Mouse (Mus musculus) heart, postnatal 25 days (tissue): ENCODE measurements around the gene Clec2d. TPM values are rescaled to one million over a fixed set of nuclear protein-coding genes. Genes with fewer than 3 reads are reported as not detected.
"Not testable (repeated sequence)": the region's sequence is repeated elsewhere in the genome, so short reads cannot be mapped to it uniquely, and the experiment has no call there.

Source experiments
- DNase-seq: peaks from one replicate; pipeline ENCODE4 v3.0.0; 2022; ENCODE audit warnings: low spot score
- intact Hi-C: fragments of 180-260 bp; cut with DNase I; formaldehyde crosslinking; loops from one replicate; pipeline ENCODE4 v1.15.1; 2025
- total RNA-seq, 2 experiments: library from RNA; stranded (reverse); gene quantifications; 2 replicates each; pipeline ENCODE4 v1.2.3; 2021

Clec2d gene
- total RNA-seq, 2 experiments from 2014 or later, result 36.3 to 40.3 TPM

GRCm38 (mm10) chr6:129186022-129186421 lies 5.6 kb downstream of the Clec2d start:
- intact Hi-C loops, result loop anchor here (5.0 to 10.0 kb wide), 2 partner anchors 201 to 339 kb away; no protein-coding TSS in a partner anchor
- no peak for DNase-seq

GRCm38 (mm10) chr6:129186457-129187199 lies 6.2 kb downstream of the Clec2d start:
- intact Hi-C loops, result loop anchor here (5.0 to 10.0 kb wide), 2 partner anchors 202 to 339 kb away; no protein-coding TSS in a partner anchor
- no peak for DNase-seq

- DNase-seq, result no peak
Observed at GRCm38 (mm10) chr6:129187200-129187651, 6.8 kb downstream of the Clec2d start.

GRCm38 (mm10) chr6:129187816-129188215 lies 7.4 kb downstream of the Clec2d start:
- intact Hi-C loops, result loop anchor here (5.0 to 10.0 kb wide), 2 partner anchors 203 to 341 kb away; no protein-coding TSS in a partner anchor
- DNase-seq, result not testable (repeated sequence)

More at GRCm38 (mm10) chr6:129187200-129187651, 6.8 kb downstream of the Clec2d start:
- intact Hi-C loops, result loop anchor here (5.0 to 10.0 kb wide), 2 partner anchors 202 to 340 kb away; no protein-coding TSS in a partner anchor

- DNase-seq, result no peak
- intact Hi-C loops, result no loop called here
Observed at GRCm38 (mm10) chr6:129193431-129193830, 13.0 kb downstream of the Clec2d start.

- DNase-seq, intact Hi-C loops: not testable (repeated sequence)
Observed at GRCm38 (mm10) chr6:129200066-129200465, 19.7 kb downstream of the Clec2d start.

- intact Hi-C loops, result no loop called here
- no peak for DNase-seq
Observed at GRCm38 (mm10) chr6:129202306-129202705, 21.9 kb downstream of the Clec2d start.

- intact Hi-C loops, result no loop called here
- no peak for DNase-seq
Observed at GRCm38 (mm10) chr6:129204342-129204741, 23.9 kb downstream of the Clec2d start.

- intact Hi-C loops, result no loop called here
- DNase-seq, result no peak
Observed at GRCm38 (mm10) chr6:129204838-129205237, 24.4 kb downstream of the Clec2d start.

GRCm38 (mm10) chr6:129208891-129209519 lies 28.6 kb downstream of the Clec2d start:
- DNase-seq, result no peak
- intact Hi-C loops, result no loop called here

GRCm38 (mm10) chr6:129209785-129210446 lies 29.5 kb downstream of the Clec2d start:
- intact Hi-C loops, result no loop called here
- no peak for DNase-seq

GRCm38 (mm10) chr6:129210447-129210790 lies 30.0 kb downstream of the Clec2d start:
- DNase-seq, result no peak
- intact Hi-C loops, result no loop called here

GRCm38 (mm10) chr6:129212421-129213195 lies 32.2 kb downstream of the Clec2d start:
- intact Hi-C loops, result no loop called here
- no peak for DNase-seq

GRCm38 (mm10) chr6:129213497-129213896 lies 33.1 kb downstream of the Clec2d start:
- DNase-seq, result no peak
- intact Hi-C loops, result no loop called here

GRCm38 (mm10) chr6:129214263-129214662 lies 33.8 kb downstream of the Clec2d start:
- intact Hi-C loops, result no loop called here
- no peak for DNase-seq

GRCm38 (mm10) chr6:129215053-129215452 lies 34.6 kb downstream of the Clec2d start:
- no peak for DNase-seq
- intact Hi-C loops, result no loop called here

- intact Hi-C loops, result no loop called here
- DNase-seq, result no peak
Observed at GRCm38 (mm10) chr6:129215886-129216637, 35.6 kb downstream of the Clec2d start.

- intact Hi-C loops, result no loop called here
Observed at GRCm38 (mm10) chr6:129216721-129217230, 36.4 kb downstream of the Clec2d start.

GRCm38 (mm10) chr6:129218191-129218696 lies 37.8 kb downstream of the Clec2d start:
- intact Hi-C loops, result no loop called here
- DNase-seq, result no peak

More at GRCm38 (mm10) chr6:129216721-129217230, 36.4 kb downstream of the Clec2d start:
- no peak for DNase-seq
